Mouse (Mus musculus): ENCODE data around the gene Commd1. TPM values are rescaled to one million over a fixed set of nuclear protein-coding genes. Genes with fewer than 3 reads are reported as not detected.

The Commd1 gene
- total and polyA plus RNA-seq, 2 experiments from 2014 or later, result 11.6 to 242 TPM

DNA sequence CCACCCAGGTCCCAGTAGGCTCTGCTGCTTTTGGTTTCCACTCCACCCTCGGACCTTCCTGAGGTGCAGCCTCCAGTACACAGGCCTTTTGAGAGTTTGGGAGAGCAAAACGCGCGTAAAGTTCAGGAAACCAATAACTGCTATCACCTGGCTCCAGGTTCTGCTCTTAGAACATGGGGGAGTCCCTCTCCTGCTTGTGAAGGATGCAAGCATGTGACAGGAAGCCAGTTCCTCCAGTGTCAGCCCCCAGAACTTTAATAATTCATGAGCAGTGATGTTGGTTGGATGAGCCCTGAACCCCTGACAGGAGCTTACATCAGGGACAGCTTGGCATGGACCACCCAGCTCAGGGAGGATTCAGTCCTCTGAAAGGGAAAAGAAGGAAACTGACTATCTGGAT lies 102.5 kb downstream of the Commd1 start:
- Histone ChIP-seq H3K4me3 (ENCODE audit: low read length) (no peak overlapping the region), H3K4me2 (ENCODE audit: low read depth, low read length) (no peak overlapping the region), H3K36me3 (ENCODE audit: insufficient read depth, low read length) (no peaks in the 10 kb centered on the region), H3K27me3 (ENCODE audit: insufficient read depth, low read length) (no peaks in the 10 kb centered on the region), H3K4me1 (ENCODE audit: insufficient read depth, low read length) (no peaks in the 10 kb centered on the region), H3K9ac (replicated peaks; ENCODE audit: low read length) (no peak overlapping the region), H3K27ac (no peak overlapping the region), H3K9me3 (ENCODE audit: low read length) (no peaks in the 10 kb centered on the region)
- no peak for ATAC-seq
- TF ChIP-seq CTCF (IDR thresholded peaks at IDR 0.05; ENCODE audit: low read depth), result no peak
- DNase-seq (ENCODE audit: low spot score), result no peak
- WGBS, result 92% methylated on average over 4 of the region's 4 CpGs

DNA sequence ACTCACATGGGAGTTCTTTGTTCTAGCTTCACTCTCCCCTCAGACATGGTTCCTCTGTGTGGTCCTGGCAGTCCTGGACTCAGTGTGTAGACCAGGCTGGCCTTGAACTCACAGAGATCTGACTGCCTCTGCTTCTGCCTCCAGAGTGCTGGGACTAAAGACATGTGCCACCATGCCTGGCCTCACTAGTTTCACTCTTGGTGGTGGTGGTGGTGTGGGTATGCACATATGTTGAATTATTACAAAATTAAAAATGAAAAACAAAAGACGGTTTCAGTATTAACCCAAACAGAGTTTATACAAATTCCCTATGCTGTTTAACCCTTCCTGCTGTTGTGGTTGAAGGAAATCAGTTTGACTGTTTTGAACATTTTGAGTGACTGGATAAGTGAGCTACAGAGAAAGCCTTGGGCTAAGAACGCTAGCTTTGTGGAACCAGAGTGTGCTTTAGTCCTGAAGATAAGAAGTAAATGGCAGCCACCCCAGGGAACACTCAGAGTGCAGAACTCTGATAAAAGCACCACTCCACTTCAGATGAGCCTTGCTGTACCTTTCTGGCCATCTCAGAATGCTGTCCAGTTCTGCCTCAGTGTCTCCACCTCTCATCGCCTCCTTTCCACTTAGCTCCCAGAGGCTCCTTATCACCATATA lies 105.4 kb downstream of the Commd1 start:
- Histone ChIP-seq H3K4me2 (ENCODE audit: low read depth, low read length) (no peak overlapping the region), H3K4me1 (ENCODE audit: insufficient read depth, low read length) (no peaks in the 10 kb centered on the region; the same call in 1 of the 2 replicates), H3K4me3 (ENCODE audit: low read length) (no peak overlapping the region), H3K27ac (no peak overlapping the region), H3K36me3 (ENCODE audit: insufficient read depth, low read length) (no peaks in the 10 kb centered on the region), H3K9me3 (ENCODE audit: low read length) (no peaks in the 10 kb centered on the region), H3K9ac (replicated peaks; ENCODE audit: low read length) (no peak overlapping the region), H3K27me3 (ENCODE audit: insufficient read depth, low read length) (no peaks in the 10 kb centered on the region)
- WGBS, result 89% methylated on average over 3 of the region's 3 CpGs
- no peak for TF ChIP-seq CTCF (IDR thresholded peaks at IDR 0.05; ENCODE audit: low read depth)
- no peak for ATAC-seq
- no peak for DNase-seq (ENCODE audit: low spot score)

DNA sequence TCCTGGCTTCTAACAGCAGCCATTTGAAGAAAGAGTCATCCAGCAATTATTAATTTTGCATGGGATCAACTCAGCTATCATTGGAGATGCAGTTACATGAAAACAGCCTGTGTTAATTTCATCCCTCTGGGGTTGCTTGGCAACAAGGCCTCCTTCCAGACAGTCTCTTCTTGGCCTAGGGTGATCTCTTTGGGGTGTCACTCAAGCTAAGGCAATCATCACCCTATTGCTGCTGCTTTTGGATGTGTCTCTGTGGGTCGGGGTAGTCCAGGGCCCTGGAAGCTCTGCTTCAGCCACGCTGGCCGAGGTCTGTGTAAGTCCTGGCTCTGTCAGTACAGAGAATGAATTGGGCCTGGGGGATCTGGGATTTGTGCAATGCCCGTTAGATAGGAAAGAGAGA lies 106.9 kb downstream of the Commd1 start:
- no peaks in the 10 kb centered on the region for H3K36me3 ChIP-seq (ENCODE audit: insufficient read depth, low read length)
- no peak overlapping the region for H3K4me3 ChIP-seq (ENCODE audit: low read length)
- H3K27me3 ChIP-seq (ENCODE audit: insufficient read depth, low read length), result no peaks in the 10 kb centered on the region
- no peaks in the 10 kb centered on the region for H3K9me3 ChIP-seq (ENCODE audit: low read length)
- no peaks in the 10 kb centered on the region; the same call in 1 of the 2 replicates for H3K4me1 ChIP-seq (ENCODE audit: insufficient read depth, low read length)
- 53% methylated on average over 4 of the region's 4 CpGs for WGBS
- DNase-seq (ENCODE audit: low spot score) (peak; percentile 42), ATAC-seq (peak; percentile 76)
- TF ChIP-seq CTCF (IDR thresholded peaks at IDR 0.05; ENCODE audit: low read depth), result no peak
- H3K9ac ChIP-seq (replicated peaks; ENCODE audit: low read length), result no peak overlapping the region
- H3K4me2 ChIP-seq (ENCODE audit: low read depth, low read length), result no peak overlapping the region
- H3K27ac ChIP-seq, result no peak overlapping the region

DNA sequence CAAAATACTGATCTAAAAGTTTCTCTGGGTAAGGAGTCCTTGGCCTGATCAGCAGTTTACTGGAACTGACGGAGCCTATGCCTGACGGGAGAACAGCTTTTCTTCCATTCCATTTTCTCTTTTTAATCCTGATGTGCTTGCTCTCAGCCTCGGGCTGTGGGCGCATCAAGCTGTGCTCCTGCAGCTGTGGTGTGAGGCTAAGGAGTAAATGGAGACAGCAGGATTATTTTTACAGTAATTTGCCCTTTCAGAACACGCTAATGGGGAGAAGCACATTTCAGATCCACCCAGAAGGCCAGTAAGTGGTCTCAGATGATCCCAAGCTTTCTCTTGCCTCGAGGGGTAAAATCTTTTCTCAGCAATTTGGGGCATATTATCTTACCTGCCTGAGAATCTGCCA lies 107.4 kb downstream of the Commd1 start:
- Histone ChIP-seq H3K27ac (no peak overlapping the region), H3K36me3 (ENCODE audit: insufficient read depth, low read length) (no peaks in the 10 kb centered on the region), H3K4me1 (ENCODE audit: insufficient read depth, low read length) (no peaks in the 10 kb centered on the region; the same call in 1 of the 2 replicates), H3K9ac (replicated peaks; ENCODE audit: low read length) (no peak overlapping the region), H3K27me3 (ENCODE audit: insufficient read depth, low read length) (no peaks in the 10 kb centered on the region), H3K9me3 (ENCODE audit: low read length) (no peaks in the 10 kb centered on the region), H3K4me2 (ENCODE audit: low read depth, low read length) (no peak overlapping the region), H3K4me3 (ENCODE audit: low read length) (no peak overlapping the region)
- TF ChIP-seq CTCF (IDR thresholded peaks at IDR 0.05; ENCODE audit: low read depth), result no peak
- ATAC-seq (peak; percentile 12; the same call in 1 of the 2 replicates), DNase-seq (ENCODE audit: low spot score) (no peak)
- WGBS, result 50% methylated on average over 6 of the region's 6 CpGs

DNA sequence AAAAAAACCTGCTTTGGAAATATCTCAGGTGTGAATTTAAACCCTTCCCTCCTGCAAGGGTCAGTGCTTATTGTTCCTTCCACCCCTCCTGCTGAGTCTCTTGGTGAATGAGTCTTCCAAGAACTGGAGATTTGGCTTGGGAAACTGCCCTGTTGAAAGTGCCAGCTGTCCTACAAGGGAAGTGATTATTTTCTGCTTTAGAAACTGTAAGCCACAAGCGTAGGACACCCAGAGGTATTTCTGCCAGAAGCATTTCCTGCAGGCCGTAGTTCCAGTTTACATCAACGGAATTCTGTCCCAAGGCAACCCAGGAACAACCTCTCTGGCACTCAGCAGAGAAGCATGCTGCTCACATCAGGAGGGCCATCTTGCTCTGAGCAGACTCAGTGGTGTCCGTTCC lies 108.8 kb downstream of the Commd1 start:
- ATAC-seq (no peak), DNase-seq (ENCODE audit: low spot score) (peak; percentile 49)
- no peak overlapping the region for H3K9ac ChIP-seq (replicated peaks; ENCODE audit: low read length)
- H3K4me1 ChIP-seq (ENCODE audit: insufficient read depth, low read length), result no peaks in the 10 kb centered on the region; the same call in 1 of the 2 replicates
- 38% methylated on average over 4 of the region's 4 CpGs for WGBS
- no peak overlapping the region for H3K4me3 ChIP-seq (ENCODE audit: low read length)
- H3K9me3 ChIP-seq (ENCODE audit: low read length), result no peaks in the 10 kb centered on the region
- H3K27ac ChIP-seq, result peak overlapping the region; percentile 4; the same call in 1 of the 2 replicates
- H3K36me3 ChIP-seq (ENCODE audit: insufficient read depth, low read length), result no peaks in the 10 kb centered on the region
- no peak overlapping the region for H3K4me2 ChIP-seq (ENCODE audit: low read depth, low read length)
- no peaks in the 10 kb centered on the region for H3K27me3 ChIP-seq (ENCODE audit: insufficient read depth, low read length)
- TF ChIP-seq CTCF (IDR thresholded peaks at IDR 0.05; ENCODE audit: low read depth), result no peak

DNA sequence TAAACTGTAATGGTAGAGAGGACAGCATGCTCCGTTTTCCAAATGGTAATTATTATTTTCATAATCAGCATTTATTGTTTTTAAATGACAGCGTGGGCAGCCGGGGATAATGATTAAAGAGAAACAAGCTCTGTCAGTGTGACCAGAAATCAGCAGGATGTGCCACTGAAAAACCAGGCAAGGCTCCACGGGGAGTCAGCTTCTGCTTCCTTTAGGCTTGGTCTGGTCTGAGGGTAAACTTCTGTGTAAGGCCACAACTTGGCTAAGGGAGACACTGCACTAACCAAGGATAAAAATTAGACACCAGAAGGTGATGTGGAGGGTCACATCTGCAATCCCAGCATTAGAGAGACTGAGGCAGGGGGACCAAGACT lies 109.9 kb downstream of the Commd1 start:
- Histone ChIP-seq H3K9ac (replicated peaks; ENCODE audit: low read length) (no peak overlapping the region), H3K9me3 (ENCODE audit: low read length) (no peaks in the 10 kb centered on the region), H3K4me3 (ENCODE audit: low read length) (no peak overlapping the region), H3K4me1 (ENCODE audit: insufficient read depth, low read length) (no peaks in the 10 kb centered on the region; the same call in 1 of the 2 replicates), H3K27me3 (ENCODE audit: insufficient read depth, low read length) (no peaks in the 10 kb centered on the region), H3K36me3 (ENCODE audit: insufficient read depth, low read length) (no peaks in the 10 kb centered on the region), H3K4me2 (ENCODE audit: low read depth, low read length) (no peak overlapping the region), H3K27ac (no peak overlapping the region)
- no peak for DNase-seq (ENCODE audit: low spot score)
- no peak for ATAC-seq
- WGBS, result 47% methylated on average over 4 of the region's 4 CpGs
- no peak for TF ChIP-seq CTCF (IDR thresholded peaks at IDR 0.05; ENCODE audit: low read depth)

DNA sequence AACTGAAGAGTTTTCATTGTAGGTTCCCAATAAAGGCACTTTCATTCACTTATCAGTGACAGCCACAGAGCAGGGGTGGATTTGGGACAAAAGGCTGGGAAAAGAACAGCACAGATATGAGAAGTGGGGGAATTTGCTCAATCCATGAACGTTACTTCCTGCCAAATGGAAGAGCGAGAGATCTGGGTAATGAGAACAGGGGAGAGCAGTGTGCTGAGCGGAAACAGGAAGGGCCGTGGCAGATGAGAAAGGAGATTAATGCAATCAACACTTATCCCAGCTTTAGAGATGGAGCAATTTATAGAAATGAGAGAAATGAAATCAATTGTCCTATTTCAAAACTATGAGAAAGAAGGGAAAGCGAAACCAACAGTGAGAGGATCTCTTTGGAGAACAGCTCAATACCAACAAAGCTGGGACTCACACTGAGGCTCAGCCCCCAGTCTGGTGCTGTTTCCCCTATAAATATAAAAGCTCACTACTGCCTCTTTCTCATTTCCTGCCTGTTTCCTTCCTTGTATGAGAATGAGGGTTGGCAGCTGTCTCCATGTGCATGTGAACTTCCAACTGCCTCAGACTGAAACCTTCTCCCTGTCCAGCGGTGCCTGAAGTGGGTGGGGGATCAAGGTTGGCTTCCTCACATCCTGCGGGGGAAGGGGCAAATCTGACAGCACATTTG lies 110.4 kb downstream of the Commd1 start:
- H3K9me3 ChIP-seq (ENCODE audit: low read length), result no peaks in the 10 kb centered on the region
- no peaks in the 10 kb centered on the region for H3K36me3 ChIP-seq (ENCODE audit: insufficient read depth, low read length)
- H3K27ac ChIP-seq, result 0 out of 2 replicates have a peak overlapping the region, but pooled peaks have one; percentile 3
- no peaks in the 10 kb centered on the region for H3K27me3 ChIP-seq (ENCODE audit: insufficient read depth, low read length)
- no peak for TF ChIP-seq CTCF (IDR thresholded peaks at IDR 0.05; ENCODE audit: low read depth)
- H3K4me1 ChIP-seq (ENCODE audit: insufficient read depth, low read length), result no peaks in the 10 kb centered on the region; the same call in 1 of the 2 replicates
- no peak overlapping the region for H3K4me3 ChIP-seq (ENCODE audit: low read length)
- no peak overlapping the region for H3K4me2 ChIP-seq (ENCODE audit: low read depth, low read length)
- ATAC-seq, result no peak
- no peak overlapping the region for H3K9ac ChIP-seq (replicated peaks; ENCODE audit: low read length)
- 64% methylated on average over 7 of the region's 7 CpGs for WGBS
- DNase-seq (ENCODE audit: low spot score), result no peak

All from hindbrain, postnatal 0 days (tissue).